Mouse (Mus musculus) neural tube, embryonic 12.5 days (tissue): ENCODE results near the gene Bola1. TPM values are rescaled to one million over a fixed set of nuclear protein-coding genes. Genes with fewer than 3 reads are reported as not detected.

Experiments
- ATAC-seq: fragments of 200-750 bp; cut with Nextera tagmentation; 2 replicates; pipeline ENCODE4 v1.8.0; 2017; ENCODE audit warnings: low read depth, mild to moderate bottlenecking, moderate TSS enrichment, moderate library complexity; ENCODE audit not compliant: low FRiP score
- H3K27ac ChIP-seq: fragments of 300-500 bp; sonication (generic); 2 replicates; pipeline ENCODE4 v1.5.1; 2016
- H3K27me3 ChIP-seq: fragments of 300-500 bp; sonication (generic); replicated peaks from 2 replicates; pipeline ENCODE4 v1.6.1; 2016; ENCODE audit warnings: mild to moderate bottlenecking
- H3K36me3 ChIP-seq: fragments of 300-500 bp; sonication (generic); 2 replicates; pipeline ENCODE4 v1.6.1; 2016; ENCODE audit warnings: mild to moderate bottlenecking
- H3K4me1 ChIP-seq: fragments of 300-500 bp; sonication (generic); 2 replicates; pipeline ENCODE4 v1.6.1; 2016
- H3K4me2 ChIP-seq: fragments of 300-500 bp; sonication (generic); replicated peaks from 2 replicates; pipeline ENCODE4 v1.6.1; 2016; ENCODE audit warnings: mild to moderate bottlenecking
- H3K4me3 ChIP-seq: fragments of 300-500 bp; sonication (generic); 2 replicates; pipeline ENCODE4 v1.5.1; 2016
- H3K9ac ChIP-seq: fragments of 300-500 bp; sonication (generic); 2 replicates; pipeline ENCODE4 v1.6.1; 2016; ENCODE audit warnings: mild to moderate bottlenecking
- H3K9me3 ChIP-seq: fragments of 300-500 bp; sonication (generic); 2 replicates; pipeline ENCODE4 v1.6.1; 2016; ENCODE audit warnings: mild to moderate bottlenecking
- WGBS: fragments of 180-500 bp; shearing (Covaris S2); methylation state at CpG from one replicate; pipeline ENCODE4 v1.1.7; 2016; 5-methylcytosine and 5-hydroxymethylcytosine counted together
- polyA plus RNA-seq: library from polyadenylated mRNA; unstranded; fragments of >200 nt; fragmentation: Nextera tagmentation; extraction: Ambion mirVana; gene quantifications from 2 replicates; pipeline ENCODE4 v1.2.1, GENCODE M21; 2016

Bola1 gene
- polyA plus RNA-seq, 1 experiment from 2014 or later, result 69.5 TPM

GRCm38 (mm10) chr3:96170276-96170675 lies 49.2 kb downstream of the Bola1 start:
- no peaks in the 10 kb centered on the region for H3K27me3 ChIP-seq
- 91% methylated on average over 4 of the region's 4 CpGs for WGBS
- H3K9me3 ChIP-seq, result no peaks in the 10 kb centered on the region
- H3K4me1 ChIP-seq, result peaks cover 26% of the 10 kb centered on the region
- H3K4me3 ChIP-seq, result no peak overlapping the region
- 0 out of 2 replicates have a peak overlapping the region, but pooled peaks have one; percentile 12 for H3K4me2 ChIP-seq
- no peak overlapping the region for H3K27ac ChIP-seq
- H3K36me3 ChIP-seq, result peaks cover 19% of the 10 kb centered on the region
- no peak for ATAC-seq
- H3K9ac ChIP-seq, result no peak overlapping the region

GRCm38 (mm10) chr3:96168466-96169158 lies 50.9 kb downstream of the Bola1 start:
- Histone ChIP-seq H3K36me3 (peaks cover 5% of the 10 kb centered on the region; the same call in 1 of the 2 replicates), H3K4me2 (no peak overlapping the region), H3K4me3 (no peak overlapping the region), H3K9me3 (no peaks in the 10 kb centered on the region), H3K9ac (no peak overlapping the region), H3K27me3 (no peaks in the 10 kb centered on the region), H3K27ac (no peak overlapping the region), H3K4me1 (peaks cover 17% of the 10 kb centered on the region)
- no peak for ATAC-seq
- 75% methylated on average over 12 of the region's 12 CpGs for WGBS

- WGBS, result 88% methylated on average over 6 of the region's 6 CpGs
- Histone ChIP-seq H3K4me2 (peak overlapping the region; percentile 75; the same call in 1 of the 2 replicates), H3K36me3 (no peaks in the 10 kb centered on the region), H3K4me1 (peaks cover 16% of the 10 kb centered on the region), H3K4me3 (no peak overlapping the region), H3K27ac (no peak overlapping the region), H3K27me3 (no peaks in the 10 kb centered on the region), H3K9me3 (no peaks in the 10 kb centered on the region), H3K9ac (no peak overlapping the region)
- no peak for ATAC-seq
Measured at GRCm38 (mm10) chr3:96163040-96163439, 56.5 kb downstream of the Bola1 start.

GRCm38 (mm10) chr3:96161869-96162840 lies 57.4 kb downstream of the Bola1 start, which contains the start of gene Mtmr11:
Gene Mtmr11, plus strand, starts transcription at chr3:96162004.
- H3K4me2 ChIP-seq, result peak within 1 kb of the TSS; percentile 75
- H3K36me3 ChIP-seq, result no peaks in the 10 kb centered on the region
- H3K4me3 ChIP-seq, result peak within 1 kb of the TSS; percentile 34
- peak within 1 kb of the TSS; percentile 64 for H3K9ac ChIP-seq
- H3K9me3 ChIP-seq, result no peaks in the 10 kb centered on the region
- no peaks in the 10 kb centered on the region for H3K27me3 ChIP-seq
- H3K27ac ChIP-seq, result no peak within 1 kb of the TSS
- no peak for ATAC-seq
- WGBS, result 3% methylated on average over 16 of the region's 16 CpGs
- peaks cover 16% of the 10 kb centered on the region for H3K4me1 ChIP-seq

GRCm38 (mm10) chr3:96160803-96161516 lies 58.5 kb downstream of the Bola1 start:
- ATAC-seq, result 0 out of 2 replicates have a peak, but pooled peaks have one; percentile 49
- WGBS, result 2% methylated on average over 12 of the region's 12 CpGs

GRCm38 (mm10) chr3:96160222-96160802 lies 59.2 kb downstream of the Bola1 start:
- Histone ChIP-seq H3K4me1 (peaks cover 16% of the 10 kb centered on the region), H3K9ac (no peak overlapping the region), H3K27me3 (no peaks in the 10 kb centered on the region), H3K36me3 (peaks cover 7% of the 10 kb centered on the region), H3K4me3 (no peak overlapping the region), H3K9me3 (no peaks in the 10 kb centered on the region), H3K4me2 (peak overlapping the region; percentile 75; the same call in 1 of the 2 replicates), H3K27ac (no peak overlapping the region)
- ATAC-seq, result no peak
- WGBS, result 68% methylated on average over 4 of the region's 4 CpGs

More at GRCm38 (mm10) chr3:96160803-96161516, 58.5 kb downstream of the Bola1 start:
- Histone ChIP-seq H3K4me1 (peaks cover 16% of the 10 kb centered on the region), H3K27me3 (no peaks in the 10 kb centered on the region), H3K4me3 (peak overlapping the region; percentile 34), H3K9me3 (no peaks in the 10 kb centered on the region), H3K27ac (no peak overlapping the region), H3K36me3 (peaks cover under 1% of the 10 kb centered on the region; the same call in 1 of the 2 replicates), H3K9ac (peak overlapping the region; percentile 64), H3K4me2 (peak overlapping the region; percentile 75)

- no peak overlapping the region for H3K4me3 ChIP-seq
- no peak overlapping the region for H3K4me2 ChIP-seq
- ATAC-seq, result no peak
- WGBS, result 84% methylated on average over 4 of the region's 4 CpGs
- no peak overlapping the region for H3K27ac ChIP-seq
- H3K9me3 ChIP-seq, result no peaks in the 10 kb centered on the region
- no peak overlapping the region for H3K9ac ChIP-seq
- peaks cover 16% of the 10 kb centered on the region for H3K4me1 ChIP-seq
- H3K36me3 ChIP-seq, result peaks cover 12% of the 10 kb centered on the region
- H3K27me3 ChIP-seq, result no peaks in the 10 kb centered on the region
Measured at GRCm38 (mm10) chr3:96159820-96160219, 59.7 kb downstream of the Bola1 start.

- ATAC-seq, result no peak
- Histone ChIP-seq H3K27ac (no peak overlapping the region), H3K9me3 (no peaks in the 10 kb centered on the region), H3K9ac (no peak overlapping the region), H3K4me1 (no peaks in the 10 kb centered on the region; the same call in 1 of the 2 replicates), H3K4me3 (no peak overlapping the region), H3K4me2 (no peak overlapping the region), H3K27me3 (no peaks in the 10 kb centered on the region), H3K36me3 (peaks cover 51% of the 10 kb centered on the region)
- WGBS, result 81% methylated on average over 8 of the region's 8 CpGs
Measured at GRCm38 (mm10) chr3:96155501-96155900, 64.0 kb downstream of the Bola1 start.

- H3K4me1 ChIP-seq, result no peaks in the 10 kb centered on the region
- WGBS, result 92% methylated on average over 5 of the region's 5 CpGs
- H3K27ac ChIP-seq, result no peak overlapping the region
- H3K9me3 ChIP-seq, result no peaks in the 10 kb centered on the region
- H3K27me3 ChIP-seq, result no peaks in the 10 kb centered on the region
- no peak overlapping the region for H3K4me2 ChIP-seq
- no peak overlapping the region for H3K9ac ChIP-seq
- no peak for ATAC-seq
- H3K36me3 ChIP-seq, result peaks cover 55% of the 10 kb centered on the region
- H3K4me3 ChIP-seq, result no peak overlapping the region
Measured at GRCm38 (mm10) chr3:96152611-96153010, 66.9 kb downstream of the Bola1 start.

GRCm38 (mm10) chr3:96151836-96152235 lies 67.7 kb downstream of the Bola1 start:
- Histone ChIP-seq H3K27me3 (no peaks in the 10 kb centered on the region), H3K9ac (no peak overlapping the region), H3K4me2 (no peak overlapping the region), H3K9me3 (no peaks in the 10 kb centered on the region), H3K36me3 (peaks cover 55% of the 10 kb centered on the region), H3K4me3 (no peak overlapping the region), H3K4me1 (no peaks in the 10 kb centered on the region), H3K27ac (no peak overlapping the region)
- ATAC-seq, result no peak
- 89% methylated on average over 7 of the region's 7 CpGs for WGBS

- WGBS, result 27% methylated on average over 5 of the region's 5 CpGs
Measured at GRCm38 (mm10) chr3:96147950-96148349, 71.6 kb downstream of the Bola1 start.

More at GRCm38 (mm10) chr3:96147950-96148349, 71.6 kb downstream of the Bola1 start:
- H3K9me3 ChIP-seq, result no peaks in the 10 kb centered on the region
- no peaks in the 10 kb centered on the region for H3K4me1 ChIP-seq
- H3K27ac ChIP-seq, result no peak overlapping the region
- H3K36me3 ChIP-seq, result peaks cover 38% of the 10 kb centered on the region
- no peak overlapping the region for H3K4me2 ChIP-seq
- H3K9ac ChIP-seq, result no peak overlapping the region
- H3K27me3 ChIP-seq, result no peaks in the 10 kb centered on the region
- ATAC-seq, result no peak
- H3K4me3 ChIP-seq, result no peak overlapping the region
